Mouse (Mus musculus) c-Kit-negative CD71-positive TER-119-positive erythroid progenitor cells, embryonic 14.5 days (primary cell): ENCODE measurements at regions not wholly inside any gene's neighbourhood (a gene's known extent, or its start where the extent isn't known, plus 50 kb on each side); places are given as distances from the start of the nearest gene placed in this dataset.
"Not testable (repeated sequence)": the region's sequence is repeated elsewhere in the genome, so short reads cannot be mapped to it uniquely, and the experiment has no call there.

Experiments
- DNase-seq: peaks from one replicate; pipeline ENCODE4 v3.0.0-alpha.2; 2013; ENCODE audit warnings: low read depth, low spot score

DNA sequence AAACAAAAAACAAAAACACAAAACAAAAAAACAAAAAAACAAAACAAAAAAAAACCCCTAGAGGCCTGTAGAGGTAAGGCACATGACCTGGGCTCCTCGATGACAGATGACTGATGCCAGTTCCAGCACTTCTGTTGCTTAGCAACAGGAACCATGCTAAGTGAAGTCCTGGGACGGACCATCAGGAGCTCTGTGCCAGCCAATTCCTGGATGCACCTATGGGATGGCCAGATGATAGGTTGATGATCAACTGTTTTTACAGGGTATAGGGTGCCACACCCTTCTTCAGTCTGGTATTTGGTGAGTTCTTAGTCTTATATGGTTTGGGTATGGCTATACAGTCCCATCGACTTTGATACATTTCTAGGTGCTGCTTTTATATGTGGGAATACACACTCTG is 209.9 kb downstream of the Med10 start:
- DNase-seq = no peak

- DNase-seq = no peak
These were observed 213.0 kb downstream of the Med10 start for GRCm38 (mm10) chr13:70015183-70015582.

DNA sequence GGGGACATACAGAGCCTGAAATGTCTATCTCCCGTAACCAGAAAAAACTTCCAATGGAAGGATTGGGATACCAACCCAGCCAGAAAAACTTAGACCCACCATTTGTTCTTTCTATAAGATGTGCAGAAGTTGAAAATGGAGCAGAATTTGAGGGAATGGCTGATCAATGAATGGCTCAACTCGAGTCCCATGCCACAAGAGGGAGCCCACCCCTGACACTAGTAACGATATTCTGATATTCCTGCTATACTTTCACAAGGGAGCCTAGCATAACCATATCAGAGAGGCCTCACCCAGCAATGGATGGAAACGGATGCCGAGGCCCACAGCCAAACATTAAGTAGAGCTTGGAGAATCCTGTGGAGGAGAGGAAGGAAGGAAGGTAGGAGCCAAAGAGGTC is 215.3 kb downstream of the Med10 start:
- no peak for DNase-seq

DNA sequence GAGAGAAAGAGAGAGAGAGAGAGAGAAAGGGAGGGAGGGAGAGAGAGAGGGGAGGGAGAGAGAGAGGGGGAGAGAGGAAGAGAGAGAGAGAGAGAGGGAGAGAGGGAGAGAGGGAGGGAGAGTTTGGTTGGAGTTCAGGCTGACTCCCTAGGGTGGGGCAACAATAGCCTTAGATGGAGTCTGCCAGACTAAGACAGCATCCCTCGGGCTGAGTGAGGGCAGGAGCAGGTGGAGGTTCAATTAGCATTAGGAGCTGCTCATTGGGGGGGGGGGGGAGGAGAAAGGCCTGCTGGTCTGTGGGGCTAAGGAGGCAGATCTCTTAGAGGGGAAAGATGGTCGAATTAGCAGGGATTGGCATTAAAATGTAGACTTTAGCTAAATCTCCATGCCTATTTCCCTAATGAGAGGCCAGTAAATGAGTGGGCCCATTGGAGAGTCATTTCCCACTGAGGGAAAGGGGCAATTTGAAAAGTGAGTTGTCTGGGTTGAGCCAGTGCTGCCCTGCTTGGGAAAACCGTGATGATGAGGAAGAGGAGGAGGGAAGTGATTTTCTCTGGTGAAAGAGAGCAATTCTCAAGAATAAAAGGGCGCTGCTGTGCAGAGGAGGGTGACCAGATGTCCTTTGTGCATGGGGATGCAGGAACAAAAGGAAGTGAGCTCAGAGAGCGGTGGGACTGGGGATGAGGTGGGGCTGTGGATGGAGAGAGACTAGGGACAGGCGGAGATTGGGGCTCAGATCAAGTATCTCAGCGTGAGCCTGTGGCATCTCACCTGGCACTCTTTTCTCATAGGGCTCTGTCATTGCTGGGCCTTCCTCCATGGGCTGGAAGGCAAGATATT is 218.0 kb downstream of the Med10 start:
- no peak for DNase-seq

- DNase-seq = no peak
These were observed 231.1 kb downstream of the Med10 start for GRCm38 (mm10) chr13:70033249-70033648.

GRCm38 (mm10) chr13:70033763-70034162 is 231.6 kb downstream of the Med10 start:
- DNase-seq = no peak

GRCm38 (mm10) chr13:70037985-70038667 is 235.9 kb downstream of the Med10 start:
- no peak for DNase-seq

- no peak for DNase-seq
These were observed 255.7 kb downstream of the Med10 start for GRCm38 (mm10) chr13:70057920-70058319.

DNA sequence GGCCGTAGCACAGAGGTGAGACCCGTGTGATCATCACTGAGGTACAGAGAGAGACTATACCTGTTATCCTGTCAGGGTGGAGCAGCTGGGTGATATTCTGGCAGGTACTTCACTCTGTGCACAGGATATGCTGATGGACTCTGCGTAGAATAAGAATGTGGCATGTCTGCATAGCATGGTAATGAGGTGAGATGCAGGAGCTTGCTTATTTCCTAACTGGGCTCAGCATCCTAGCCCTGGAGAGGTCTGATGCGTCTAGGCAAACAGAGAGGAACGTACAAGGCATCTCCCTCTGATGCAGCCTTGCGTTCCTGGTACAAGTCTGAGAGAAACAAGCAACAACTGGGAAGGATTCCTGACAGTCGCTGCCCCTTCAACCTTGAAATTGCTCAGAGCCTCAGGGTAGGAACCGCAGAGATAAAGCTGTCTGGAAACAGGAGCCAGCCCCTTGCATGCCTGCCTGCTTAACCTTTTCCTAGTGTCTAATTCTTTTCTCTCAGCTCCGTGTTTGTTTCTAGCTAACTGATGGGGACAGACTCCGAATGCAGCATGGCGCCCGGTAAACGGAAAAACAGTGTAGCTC is 259.3 kb downstream of the Med10 start:
- no peak for DNase-seq

- DNase-seq = no peak
These were observed 271.5 kb downstream of the Med10 start for GRCm38 (mm10) chr13:70073655-70074054.

DNA sequence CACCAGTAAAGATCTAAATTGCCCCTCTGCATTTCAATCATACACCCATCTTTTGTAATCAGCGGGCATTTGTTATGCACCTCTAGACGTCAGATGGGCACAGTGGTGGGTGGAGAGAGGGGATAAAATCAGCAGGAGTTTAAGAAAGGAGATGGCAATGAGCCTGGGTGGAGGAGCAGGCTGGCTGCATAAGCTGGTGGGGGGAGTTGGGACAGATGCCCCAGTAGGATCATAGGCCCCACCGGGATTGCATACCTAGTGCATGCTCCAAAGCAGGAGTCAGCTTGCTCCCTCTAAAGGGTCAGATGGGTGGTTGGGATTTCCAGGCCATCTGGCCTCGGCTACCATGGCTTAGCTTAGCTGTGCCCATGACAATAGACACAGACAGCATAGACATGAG is 273.2 kb downstream of the Med10 start:
- no peak for DNase-seq

- DNase-seq = no peak
These were observed 278.9 kb downstream of the Med10 start for GRCm38 (mm10) chr13:70081108-70081507.

- no peak for DNase-seq
These were observed 290.7 kb downstream of the Med10 start for GRCm38 (mm10) chr13:70092886-70093285.

GRCm38 (mm10) chr13:70093970-70094369 is 291.8 kb downstream of the Med10 start:
- no peak for DNase-seq

DNA sequence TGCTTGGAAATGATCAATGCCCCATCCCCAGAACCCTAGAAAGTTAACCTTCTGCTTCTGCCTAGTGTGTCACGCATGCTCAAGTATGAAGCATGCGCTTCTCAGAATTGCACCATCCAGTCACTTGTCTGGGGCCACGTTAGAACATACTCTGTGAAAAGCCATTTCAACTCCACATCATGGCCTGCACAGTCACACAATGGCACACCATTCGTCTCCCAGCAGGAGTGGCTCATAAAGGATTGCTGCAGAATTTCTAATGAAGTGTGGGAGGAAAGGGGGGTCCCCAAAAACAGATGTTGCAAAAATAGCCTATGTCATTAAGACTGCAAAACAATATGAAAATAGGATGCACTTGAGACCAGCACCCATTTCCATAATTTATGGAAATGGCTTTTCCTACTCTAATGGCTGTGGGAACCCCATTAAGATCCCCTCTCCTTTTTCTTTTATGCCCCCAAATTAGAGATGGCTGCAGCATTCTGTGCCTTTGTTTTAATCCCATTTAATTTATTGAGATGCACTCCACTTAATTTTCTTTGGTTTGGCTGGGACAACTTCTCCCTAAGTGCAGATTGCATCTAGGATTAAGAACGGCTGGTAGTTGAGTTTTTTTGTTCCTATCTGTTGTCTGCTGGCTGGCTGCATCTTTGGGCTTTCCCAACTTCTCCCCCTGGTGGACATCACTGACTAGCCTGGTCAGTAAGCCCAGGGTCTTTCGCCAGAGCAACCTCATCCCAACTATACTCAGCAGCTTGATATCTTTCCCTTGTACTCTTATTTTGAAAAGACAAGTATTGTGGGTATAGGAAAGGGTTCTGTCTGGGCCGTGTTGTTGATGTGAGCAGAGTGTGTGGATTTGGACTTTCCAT is 294.5 kb downstream of the Med10 start:
- DNase-seq = no peak

DNA sequence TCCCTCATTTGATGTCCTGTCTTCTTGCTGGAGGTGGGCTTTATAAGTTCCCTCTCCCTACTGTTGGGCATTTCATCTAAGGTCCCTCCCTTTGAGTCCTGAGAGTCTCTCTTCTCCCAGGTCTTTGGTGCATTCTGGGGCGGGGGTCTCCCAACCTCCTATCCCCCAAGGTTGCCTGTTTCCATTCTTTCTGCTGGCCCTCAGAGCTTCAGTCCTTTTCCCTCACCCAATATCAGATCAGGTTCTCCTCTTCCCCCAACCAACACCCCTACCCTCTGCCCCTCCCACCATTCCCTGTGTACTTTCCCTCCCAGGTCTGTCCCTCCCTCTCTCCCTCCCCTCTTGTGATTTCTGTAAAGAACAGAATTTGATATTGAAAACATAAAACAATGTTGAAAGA is 297.9 kb downstream of the Med10 start:
- DNase-seq = not testable (repeated sequence)

- DNase-seq = no peak
These were observed 300.8 kb downstream of the Med10 start for GRCm38 (mm10) chr13:70103021-70103420.

GRCm38 (mm10) chr13:70103491-70103890 is 301.3 kb downstream of the Med10 start:
- not testable (repeated sequence) for DNase-seq

- DNase-seq = no peak
These were observed 301.7 kb downstream of the Med10 start for GRCm38 (mm10) chr13:70103903-70104302.

DNA sequence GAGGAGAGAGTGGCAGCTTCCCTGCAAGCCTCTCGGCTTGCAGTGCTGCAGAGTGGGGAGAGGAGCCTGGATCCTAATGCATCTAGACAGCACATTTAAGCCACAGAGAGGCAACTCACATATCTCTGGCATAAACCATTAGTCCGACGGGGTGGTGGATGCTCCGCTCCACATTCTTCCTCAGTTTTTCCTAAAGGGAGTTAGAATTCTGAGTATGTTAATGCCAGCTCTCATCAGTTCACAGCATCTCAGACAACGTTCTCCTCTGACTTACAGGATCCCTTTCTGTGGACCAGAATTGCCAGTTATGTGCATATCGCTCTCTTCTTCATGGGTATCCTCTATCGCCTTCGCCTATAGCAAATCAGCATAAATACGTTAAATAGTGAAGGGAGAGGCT is 313.4 kb downstream of the Med10 start:
- DNase-seq = no peak

- no peak for DNase-seq
These were observed 322.8 kb downstream of the Med10 start for GRCm38 (mm10) chr13:70124860-70125545.
